Mouse (Mus musculus): ENCODE data around the gene Ap2a2. TPM values are rescaled to one million over a fixed set of nuclear protein-coding genes. Genes with fewer than 3 reads are reported as not detected.
"Not testable (repeated sequence)": the region's sequence is repeated elsewhere in the genome, so short reads cannot be mapped to it uniquely, and the experiment has no call there.

Gene Ap2a2
- polyA plus RNA-seq, 1 experiment from 2014 or later: 107 TPM

DNA sequence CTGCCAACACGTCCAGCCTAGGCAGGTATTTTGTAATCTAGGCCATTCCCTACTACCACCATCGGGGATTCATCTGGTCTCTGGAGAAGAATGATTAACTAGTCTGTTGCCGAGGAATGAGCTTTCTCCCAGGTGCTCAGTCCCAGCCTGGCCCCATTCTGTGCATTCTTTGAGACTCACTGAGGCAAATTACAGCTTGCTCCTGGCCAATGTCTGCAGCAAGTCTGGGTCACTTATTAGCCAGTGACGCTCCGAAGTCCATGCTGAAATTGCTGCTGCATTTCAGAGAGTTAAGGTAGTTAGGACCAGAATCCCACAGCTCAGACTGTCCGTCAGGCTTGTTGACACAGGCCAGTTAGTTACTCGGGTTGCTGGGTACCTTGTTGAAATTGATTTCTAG is 19.4 kb downstream of the Ap2a2 start:
- 87% methylated on average over 7 of the region's 7 CpGs for WGBS
- no peak overlapping the region for H3K4me3 ChIP-seq (replicated peaks)
- no peak overlapping the region for H3K9ac ChIP-seq (replicated peaks)
- H3K9me3 ChIP-seq: no peaks in the 10 kb centered on the region
- H3K27ac ChIP-seq: no peak overlapping the region
- no peaks in the 10 kb centered on the region for H3K36me3 ChIP-seq
- no peak for ATAC-seq
- H3K4me2 ChIP-seq (replicated peaks): no peak overlapping the region
- no peaks in the 10 kb centered on the region for H3K4me1 ChIP-seq (replicated peaks)
- no peaks in the 10 kb centered on the region for H3K27me3 ChIP-seq

DNA sequence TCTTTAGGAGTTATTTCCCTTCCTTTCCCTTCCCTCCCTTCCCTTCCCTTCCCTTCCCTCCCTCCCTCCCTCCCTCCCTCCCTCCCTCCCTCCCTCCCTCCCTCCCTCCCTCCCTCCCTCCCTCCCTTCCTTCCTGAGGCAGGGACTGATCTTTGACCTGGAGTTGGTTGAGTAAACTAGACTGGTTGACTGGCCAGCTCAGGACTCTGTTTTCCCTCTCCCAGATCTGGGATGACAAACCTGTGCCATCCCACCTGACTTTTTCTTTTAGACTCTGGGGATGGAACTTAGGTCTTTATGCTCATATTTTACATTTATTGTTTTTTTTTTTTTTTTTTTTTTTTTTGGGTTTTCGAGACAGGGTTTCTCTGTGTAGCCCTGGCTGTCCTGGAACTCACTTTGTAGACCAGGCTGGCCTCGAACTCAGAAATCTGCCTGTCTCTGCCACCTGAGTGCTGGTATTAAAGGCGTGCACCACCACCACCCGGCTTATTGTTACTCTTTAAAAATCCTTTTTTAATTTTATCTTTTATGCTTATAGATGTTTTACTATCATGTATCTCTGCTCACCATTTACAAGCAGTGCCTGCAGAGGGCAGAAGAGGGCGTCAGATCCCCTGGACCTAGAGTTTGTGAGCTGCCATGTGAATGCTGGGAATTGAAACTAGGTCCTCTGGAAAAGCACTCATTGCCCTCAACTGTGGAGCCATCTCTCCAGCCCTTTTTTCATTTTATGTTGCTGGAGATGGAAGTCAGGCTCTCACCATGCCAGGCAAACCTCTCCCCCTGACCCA is 22.3 kb downstream of the Ap2a2 start:
- Histone ChIP-seq H3K4me1 (replicated peaks) (no peaks in the 10 kb centered on the region), H3K36me3 (peaks cover 10% of the 10 kb centered on the region; the same call in 1 of the 2 replicates), H3K4me2 (replicated peaks) (no peak overlapping the region), H3K27me3 (no peaks in the 10 kb centered on the region), H3K4me3 (replicated peaks) (no peak overlapping the region), H3K9ac (replicated peaks) (no peak overlapping the region), H3K9me3 (no peaks in the 10 kb centered on the region), H3K27ac (no peak overlapping the region)
- ATAC-seq: no peak
- WGBS: 85% methylated on average over 4 of the region's 5 CpGs

- H3K27ac ChIP-seq: no peak overlapping the region
- H3K9me3 ChIP-seq: no peaks in the 10 kb centered on the region
- no peak overlapping the region for H3K4me3 ChIP-seq (replicated peaks)
- 80% methylated on average over 4 of the region's 4 CpGs for WGBS
- H3K27me3 ChIP-seq: no peaks in the 10 kb centered on the region
- no peak overlapping the region for H3K4me2 ChIP-seq (replicated peaks)
- ATAC-seq: no peak
- H3K4me1 ChIP-seq (replicated peaks): no peaks in the 10 kb centered on the region
- no peak overlapping the region for H3K9ac ChIP-seq (replicated peaks)
- peaks cover 18% of the 10 kb centered on the region for H3K36me3 ChIP-seq
Measured at GRCm38 (mm10) chr7:141585288-141585687, 23.3 kb downstream of the Ap2a2 start.

DNA sequence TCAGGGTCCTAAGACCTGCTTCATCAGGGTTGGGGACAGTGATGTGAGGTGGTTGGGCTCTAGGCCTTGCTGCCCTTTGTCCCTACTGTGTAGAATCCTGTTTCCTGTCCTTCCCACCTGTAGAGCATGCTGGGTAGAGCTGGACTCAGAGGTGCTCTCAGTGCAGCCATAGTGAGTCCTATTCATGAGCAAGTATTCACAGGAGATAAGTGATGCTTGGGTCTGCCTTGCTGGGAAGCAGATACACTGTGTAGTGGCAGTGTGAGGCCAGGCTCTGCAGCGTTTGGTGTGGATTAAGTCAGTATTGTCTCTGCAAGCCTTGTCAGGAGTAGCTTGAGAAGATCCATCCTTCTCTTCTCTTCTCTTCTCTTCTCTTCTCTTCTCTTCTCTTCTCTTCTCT is 23.9 kb downstream of the Ap2a2 start:
- Histone ChIP-seq H3K36me3 (peaks cover 24% of the 10 kb centered on the region), H3K4me2 (replicated peaks) (no peak overlapping the region), H3K27ac (no peak overlapping the region), H3K9ac (replicated peaks) (no peak overlapping the region), H3K4me1 (replicated peaks) (no peaks in the 10 kb centered on the region), H3K4me3 (replicated peaks) (no peak overlapping the region), H3K27me3 (no peaks in the 10 kb centered on the region), H3K9me3 (no peaks in the 10 kb centered on the region)
- ATAC-seq: no peak
- WGBS: 72% methylated on average over 1 of the region's 1 CpGs

GRCm38 (mm10) chr7:141588890-141589289 is 26.9 kb downstream of the Ap2a2 start:
- Histone ChIP-seq H3K4me2 (replicated peaks) (no peak overlapping the region), H3K27me3 (no peaks in the 10 kb centered on the region), H3K4me1 (replicated peaks) (no peaks in the 10 kb centered on the region), H3K36me3 (peaks cover 33% of the 10 kb centered on the region), H3K4me3 (replicated peaks) (no peak overlapping the region), H3K9me3 (no peaks in the 10 kb centered on the region), H3K9ac (replicated peaks) (no peak overlapping the region), H3K27ac (no peak overlapping the region)
- no peak for ATAC-seq
- WGBS: 91% methylated on average over 6 of the region's 6 CpGs

DNA sequence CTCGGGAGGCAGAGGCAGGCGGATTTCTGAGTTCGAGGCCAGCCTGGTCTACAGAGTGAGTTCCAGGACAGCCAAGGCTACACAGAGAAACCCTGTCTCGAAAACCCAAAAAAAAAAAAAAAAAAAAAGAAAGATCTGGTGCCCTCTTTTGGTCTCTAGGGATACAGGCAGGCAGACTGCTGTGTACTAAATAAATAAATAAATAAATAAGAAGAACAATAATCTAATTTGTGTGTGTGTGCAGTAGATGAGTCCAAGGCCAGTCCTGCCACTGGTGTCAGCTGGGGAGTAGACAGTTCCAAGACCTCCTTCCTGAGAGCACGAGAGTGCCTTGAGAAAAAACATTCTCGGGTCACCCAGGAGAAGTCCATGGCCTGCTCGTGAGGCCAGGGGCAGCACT is 28.3 kb downstream of the Ap2a2 start:
- H3K9ac ChIP-seq (replicated peaks); H3K27ac ChIP-seq; H3K27me3 ChIP-seq; ATAC-seq; H3K4me3 ChIP-seq (replicated peaks); H3K9me3 ChIP-seq; H3K4me2 ChIP-seq (replicated peaks); H3K4me1 ChIP-seq (replicated peaks): not testable (repeated sequence)
- H3K36me3 ChIP-seq: peaks cover 37% of the 10 kb centered on the region
- 97% methylated on average over 6 of the region's 7 CpGs for WGBS

GRCm38 (mm10) chr7:141590959-141591358 is 29.0 kb downstream of the Ap2a2 start:
- Histone ChIP-seq H3K9ac (replicated peaks) (no peak overlapping the region), H3K27ac (no peak overlapping the region), H3K27me3 (no peaks in the 10 kb centered on the region), H3K9me3 (no peaks in the 10 kb centered on the region), H3K4me1 (replicated peaks) (no peaks in the 10 kb centered on the region), H3K36me3 (peaks cover 37% of the 10 kb centered on the region), H3K4me2 (replicated peaks) (no peak overlapping the region), H3K4me3 (replicated peaks) (no peak overlapping the region)
- WGBS: 96% methylated on average over 8 of the region's 8 CpGs
- no peak for ATAC-seq

DNA sequence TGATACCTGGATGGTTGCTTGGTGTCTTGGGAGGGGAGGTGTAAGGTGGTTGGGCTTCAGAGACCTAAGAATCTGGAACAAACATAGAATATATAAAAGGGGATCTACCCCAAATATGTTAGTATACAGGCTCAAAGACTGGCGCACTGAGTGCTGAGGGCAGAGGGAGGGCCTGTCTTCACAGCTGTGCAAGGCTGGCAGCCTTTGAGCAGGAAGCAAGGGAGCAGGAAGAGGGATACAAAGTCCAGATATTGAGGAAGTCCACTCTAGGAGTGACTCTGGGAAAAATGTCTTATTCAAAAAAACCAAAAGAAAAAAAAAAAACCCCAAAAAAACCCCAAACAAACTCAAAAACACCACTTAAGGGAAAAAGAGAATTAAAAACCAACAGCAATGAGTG is 30.1 kb downstream of the Ap2a2 start:
- no peak overlapping the region for H3K27ac ChIP-seq
- no peak overlapping the region for H3K9ac ChIP-seq (replicated peaks)
- no peak for ATAC-seq
- H3K4me1 ChIP-seq (replicated peaks): no peaks in the 10 kb centered on the region
- no peak overlapping the region for H3K4me3 ChIP-seq (replicated peaks)
- H3K27me3 ChIP-seq: no peaks in the 10 kb centered on the region
- H3K36me3 ChIP-seq: peaks cover 44% of the 10 kb centered on the region
- H3K9me3 ChIP-seq: no peaks in the 10 kb centered on the region
- H3K4me2 ChIP-seq (replicated peaks): no peak overlapping the region
- 96% methylated on average over 1 of the region's 1 CpGs for WGBS

GRCm38 (mm10) chr7:141593056-141593455 is 31.1 kb downstream of the Ap2a2 start:
- Histone ChIP-seq H3K9ac (replicated peaks) (no peak overlapping the region), H3K4me3 (replicated peaks) (no peak overlapping the region), H3K27me3 (no peaks in the 10 kb centered on the region), H3K27ac (no peak overlapping the region), H3K4me1 (replicated peaks) (no peaks in the 10 kb centered on the region), H3K4me2 (replicated peaks) (no peak overlapping the region), H3K36me3 (peaks cover 53% of the 10 kb centered on the region), H3K9me3 (no peaks in the 10 kb centered on the region)
- 96% methylated on average over 6 of the region's 6 CpGs for WGBS
- no peak for ATAC-seq

GRCm38 (mm10) chr7:141596971-141597370 is 35.0 kb downstream of the Ap2a2 start:
- 85% methylated on average over 1 of the region's 1 CpGs for WGBS
- H3K4me3 ChIP-seq (replicated peaks): no peak overlapping the region
- no peaks in the 10 kb centered on the region for H3K9me3 ChIP-seq
- peaks cover 63% of the 10 kb centered on the region for H3K36me3 ChIP-seq
- H3K27ac ChIP-seq: no peak overlapping the region
- H3K4me1 ChIP-seq (replicated peaks): no peaks in the 10 kb centered on the region
- no peaks in the 10 kb centered on the region for H3K27me3 ChIP-seq
- no peak overlapping the region for H3K9ac ChIP-seq (replicated peaks)
- ATAC-seq: no peak
- H3K4me2 ChIP-seq (replicated peaks): no peak overlapping the region

DNA sequence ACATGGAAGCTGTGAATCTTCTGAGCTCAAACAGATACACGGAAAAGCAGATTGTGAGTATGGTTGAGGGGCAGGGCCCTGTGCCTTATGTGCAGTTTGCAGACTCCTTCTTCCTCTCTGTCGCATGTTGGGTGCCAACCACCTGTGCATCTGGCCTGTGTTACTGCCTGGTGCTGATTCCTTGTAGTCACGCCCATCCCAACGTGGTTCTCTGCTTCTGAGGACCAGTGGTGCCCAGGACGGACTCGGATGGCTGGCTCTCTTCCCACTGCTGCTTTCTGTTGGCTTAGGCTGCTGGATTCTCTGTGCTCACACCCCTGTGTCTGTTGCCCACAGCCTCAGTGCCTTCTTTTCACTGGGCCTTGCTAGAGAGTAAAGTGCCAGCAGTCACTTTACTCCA is 35.6 kb downstream of the Ap2a2 start:
- Histone ChIP-seq H3K4me3 (replicated peaks) (no peak overlapping the region), H3K4me2 (replicated peaks) (no peak overlapping the region), H3K36me3 (peaks cover 69% of the 10 kb centered on the region), H3K27me3 (no peaks in the 10 kb centered on the region), H3K27ac (no peak overlapping the region), H3K4me1 (replicated peaks) (no peaks in the 10 kb centered on the region), H3K9ac (replicated peaks) (no peak overlapping the region), H3K9me3 (no peaks in the 10 kb centered on the region)
- whole genome bisulfite sequencing: 92% methylated on average over 6 of the region's 6 CpGs
- no peak for ATAC-seq

DNA sequence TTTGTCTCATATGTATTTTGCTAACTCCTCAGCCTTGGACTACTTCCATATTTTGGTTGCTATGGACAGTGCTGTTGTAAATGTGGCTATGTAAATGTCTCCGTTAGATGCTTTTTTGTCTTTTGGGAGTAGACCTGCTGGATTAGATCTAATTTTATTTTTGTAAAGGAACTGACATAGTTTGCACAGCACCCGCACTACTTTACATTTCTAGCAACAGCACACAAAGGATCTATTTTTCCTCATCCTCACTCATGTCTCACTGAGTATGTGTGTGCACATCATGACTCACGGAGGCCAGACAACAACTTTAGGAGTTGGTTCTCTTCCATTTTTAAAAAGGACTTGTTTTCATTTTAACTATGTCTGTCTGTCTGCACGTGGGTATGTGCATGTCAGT is 45.7 kb downstream of the Ap2a2 start:
- H3K4me2 ChIP-seq (replicated peaks): no peak overlapping the region
- no peaks in the 10 kb centered on the region for H3K27me3 ChIP-seq
- H3K27ac ChIP-seq: no peak overlapping the region
- no peak overlapping the region for H3K4me3 ChIP-seq (replicated peaks)
- 87% methylated on average over 4 of the region's 4 CpGs for WGBS
- H3K9ac ChIP-seq (replicated peaks): no peak overlapping the region
- ATAC-seq: no peak
- no peaks in the 10 kb centered on the region for H3K9me3 ChIP-seq
- H3K36me3 ChIP-seq: peaks cover 81% of the 10 kb centered on the region
- no peaks in the 10 kb centered on the region for H3K4me1 ChIP-seq (replicated peaks)

Measured in midbrain, embryonic 13.5 days (tissue).